10 mouse cellular contexts compared by ENCODE assay signal in genomic region chr3:88512141-88512895, GRCm38 (mm10). TPM values are rescaled to one million over a fixed set of nuclear protein-coding genes. Genes with fewer than 3 reads are reported as not detected.
DNase-seq lines count a peak whose midpoint lies in the region; ATAC-seq lines count a peak whose summit lies in the region.
"Had no signal": no experiment of that assay in that cellular context is flagged by ENCODE, and none has a peak within 500 bp of the region (broad histone marks: within the 10 kb centered on the region; RNA-seq: fewer than 3 reads in every experiment).

No protein-coding gene starts in this region.

- H3K9me3 ChIP-seq in intestine, embryonic 14.5 days (ENCODE audit: control insufficient read depth, low read length), result no peaks in the 10 kb centered on the region
- H3K9me3 ChIP-seq in neural tube, embryonic 15.5 days (replicated peaks), result no peaks in the 10 kb centered on the region
- H3K9me3 ChIP-seq: liver, embryonic 13.5 days had no signal

- peak; percentile 17 for DNase-seq in kidney, postnatal 10 days
- no peak for DNase-seq in kidney, adult 9 months
- DNase-seq in T-cell, adult 2 months (ENCODE audit: low spot score), result peak; percentile 55
- no peak for DNase-seq in intestine, embryonic 14.5 days (ENCODE audit: low spot score)
- DNase-seq in layer of hippocampus, postnatal 25 days (ENCODE audit: extremely low spot score in 1 of 2, low spot score in 1 of 2), result no peak
- no peak for DNase-seq in spleen, adult 18-20 months
- no peak for DNase-seq in kidney, postnatal 36 days
- DNase-seq: liver, embryonic 13.5 days had no signal

- peak overlapping the region; percentile 19 for H3K27ac ChIP-seq in intestine, embryonic 14.5 days (ENCODE audit: low read depth)
- H3K27ac ChIP-seq in neural tube, embryonic 15.5 days (replicated peaks), result 0 out of 2 replicates have a peak overlapping the region, but pooled peaks have one; percentile 30
- H3K27ac ChIP-seq: liver, embryonic 13.5 days had no signal

- no peaks in the 10 kb centered on the region for H3K27me3 ChIP-seq in intestine, embryonic 14.5 days (replicated peaks; ENCODE audit: control insufficient read depth, insufficient read depth, low read length)
- H3K27me3 ChIP-seq in neural tube, embryonic 15.5 days (replicated peaks), result no peaks in the 10 kb centered on the region

- WGBS in intestine, embryonic 14.5 days, result 34% methylated on average over 6 of the region's 6 CpGs
- 40% methylated on average over 6 of the region's 6 CpGs for WGBS in neural tube, embryonic 15.5 days

- H3K4me2 ChIP-seq in intestine, embryonic 14.5 days (ENCODE audit: low read length), result peak overlapping the region; percentile 0; the same call in 1 of the 2 replicates
- H3K4me2 ChIP-seq in neural tube, embryonic 15.5 days, result no peak overlapping the region
- H3K4me2 ChIP-seq: liver, embryonic 13.5 days had no signal

- no peak overlapping the region for H3K9ac ChIP-seq in intestine, embryonic 14.5 days (ENCODE audit: low read length)
- H3K9ac ChIP-seq in neural tube, embryonic 15.5 days (replicated peaks), result no peak overlapping the region; the same call in 1 of the 2 replicates
- H3K9ac ChIP-seq: liver, embryonic 13.5 days had no signal

- no peak for ATAC-seq in intestine, embryonic 14.5 days (replicated peaks; ENCODE audit: low FRiP score, low TSS enrichment, low read depth)
- no peak for ATAC-seq in neural tube, embryonic 15.5 days (ENCODE audit: low FRiP score)

- H3K4me1 ChIP-seq in intestine, embryonic 14.5 days (replicated peaks; ENCODE audit: control insufficient read depth, insufficient read depth, low read length), result peaks cover 22% of the 10 kb centered on the region
- peaks cover 39% of the 10 kb centered on the region for H3K4me1 ChIP-seq in neural tube, embryonic 15.5 days

- no peaks in the 10 kb centered on the region for H3K36me3 ChIP-seq in intestine, embryonic 14.5 days (ENCODE audit: control insufficient read depth, insufficient read depth, low read length)
- no peaks in the 10 kb centered on the region for H3K36me3 ChIP-seq in neural tube, embryonic 15.5 days
- H3K36me3 ChIP-seq: liver, embryonic 13.5 days had no signal

- H3K4me3 ChIP-seq in intestine, embryonic 14.5 days (ENCODE audit: low read depth, low read length), result no peak overlapping the region
- H3K4me3 ChIP-seq in neural tube, embryonic 15.5 days (replicated peaks), result no peak overlapping the region
- H3K4me3 ChIP-seq: liver, embryonic 13.5 days had no signal

RNA-seq across cellular contexts. Expression of gene Lmna, which starts 2.6 kb away (rescaled TPM):
- 86.0 and 96.0 TPM in 2 replicates for polyA plus RNA-seq in intestine, embryonic 14.5 days (2014; fragmentation: Nextera tagmentation; extraction: Ambion mirVana)
- polyA plus RNA-seq in neural tube, embryonic 15.5 days (2015; fragmentation: Nextera tagmentation; extraction: Ambion mirVana), result 70.3 and 78.7 TPM in 2 replicates
- 10 to 100 TPM; 35.6 to 38.8 TPM for total RNA-seq in layer of hippocampus, postnatal 25 days (2021)

RNA-seq across cellular contexts. Expression of gene Mex3a, which starts 19.9 kb away (rescaled TPM):
- polyA plus RNA-seq in intestine, embryonic 14.5 days (2014; fragmentation: Nextera tagmentation; extraction: Ambion mirVana), result 19.8 and 23.8 TPM in 2 replicates
- 18.6 and 19.2 TPM in 2 replicates for polyA plus RNA-seq in neural tube, embryonic 15.5 days (2015; fragmentation: Nextera tagmentation; extraction: Ambion mirVana)
- 1 to 10 TPM; 4.3 to 4.6 TPM for total RNA-seq in layer of hippocampus, postnatal 25 days (2021)

RNA-seq across cellular contexts. Expression of gene Rab25, which starts 35.8 kb away (rescaled TPM):
- 55.6 and 56.9 TPM in 2 replicates for polyA plus RNA-seq in intestine, embryonic 14.5 days (2014; fragmentation: Nextera tagmentation; extraction: Ambion mirVana)
- 0.29 and 4.1 TPM in 2 replicates for polyA plus RNA-seq in neural tube, embryonic 15.5 days (2015; fragmentation: Nextera tagmentation; extraction: Ambion mirVana)
- total RNA-seq in layer of hippocampus, postnatal 25 days (2021), result not detected
- total RNA-seq: adrenal gland, postnatal 14 days had no signal

RNA-seq across cellular contexts. Expression of gene Lamtor2, which starts 40.6 kb away (rescaled TPM):
- 98.9 and 102 TPM in 2 replicates for polyA plus RNA-seq in intestine, embryonic 14.5 days (2014; fragmentation: Nextera tagmentation; extraction: Ambion mirVana)
- 189 and 193 TPM in 2 replicates for polyA plus RNA-seq in neural tube, embryonic 15.5 days (2015; fragmentation: Nextera tagmentation; extraction: Ambion mirVana)
- 100 to 1,000 TPM in 1 of 2 experiments, 10 to 100 TPM in 1; 99.5 to 115 TPM for total RNA-seq in layer of hippocampus, postnatal 25 days (2021)

RNA-seq across cellular contexts. Expression of gene Ubqln4, which starts 41.2 kb away (rescaled TPM):
- polyA plus RNA-seq in intestine, embryonic 14.5 days (2014; fragmentation: Nextera tagmentation; extraction: Ambion mirVana), result 59.0 and 60.8 TPM in 2 replicates
- polyA plus RNA-seq in neural tube, embryonic 15.5 days (2015; fragmentation: Nextera tagmentation; extraction: Ambion mirVana), result 39.2 and 40.1 TPM in 2 replicates
- 100 to 1,000 TPM; 113 to 114 TPM for total RNA-seq in layer of hippocampus, postnatal 25 days (2021)

Comparison
In these comparisons a context has a peak if more than half of its experiments do, and no peak if none do; other contexts are left out.
1. DNase-seq: peak in kidney, postnatal 10 days (single experiment) and T-cell, adult 2 months (single experiment); none in kidney, adult 9 months (single experiment), intestine, embryonic 14.5 days (single experiment), layer of hippocampus, postnatal 25 days (0 of 2), spleen, adult 18-20 months (0 of 2) and kidney, postnatal 36 days (0 of 2).
2. RNA of gene Rab25, which starts 35.8 kb away (polyA plus RNA-seq): 55.6 to 56.9 TPM in intestine, embryonic 14.5 days; 0.29 to 4.1 TPM in neural tube, embryonic 15.5 days; every median in the first group is over 10 times any median in the second.